16 mouse cellular contexts compared by ENCODE assay signal in the genomic region with DNA sequence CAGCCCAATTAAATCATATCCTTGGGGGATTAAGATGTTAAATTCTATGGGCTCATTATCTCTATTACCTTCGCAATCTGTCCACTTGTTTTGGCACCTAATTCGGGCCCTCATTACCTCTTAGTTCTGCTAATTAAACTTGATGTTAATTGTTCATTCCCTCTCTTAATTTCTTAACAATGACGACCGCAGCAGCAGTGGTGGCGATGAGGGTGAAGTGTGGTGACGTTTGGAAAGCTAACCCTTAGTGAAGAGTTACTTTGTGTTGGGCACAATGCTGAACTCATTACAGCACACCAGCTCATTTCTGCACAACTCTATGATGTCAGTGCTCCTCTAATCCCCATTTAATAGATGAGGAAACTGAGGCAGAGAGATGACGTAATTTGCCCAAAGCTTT.
"Had no signal": no experiment of that assay in that cellular context is flagged by ENCODE, and none has a peak within 500 bp of the region (broad histone marks: within the 10 kb centered on the region; RNA-seq: fewer than 3 reads in every experiment).

No protein-coding gene starts in this region.

- ATAC-seq: liver, postnatal 0 days; midbrain, embryonic 16.5 days had no signal

- H3K27ac ChIP-seq: layer of hippocampus, adult 2 months; limb, embryonic 12.5 days; liver, embryonic 13.5 days; lung, embryonic 15.5 days; macrophage; midbrain, embryonic 12.5 days; stomach, postnatal 0 days had no signal

- H3K27me3 ChIP-seq: limb, embryonic 12.5 days; liver, embryonic 13.5 days; lung, embryonic 15.5 days; midbrain, embryonic 12.5 days had no signal

- DNase-seq: kidney, postnatal 10 days; kidney, postnatal 4 days; liver; liver, embryonic 13.5 days; liver, postnatal 0 days; lung, postnatal 14 days; right cerebral cortex, postnatal 25 days; thymus, postnatal 4 days had no signal

- H3K36me3 ChIP-seq: liver, embryonic 13.5 days; midbrain, embryonic 12.5 days had no signal

- H3K4me3 ChIP-seq: layer of hippocampus, adult 2 months; limb, embryonic 12.5 days; liver, embryonic 13.5 days; lung, embryonic 15.5 days; megakaryocyte, embryonic 14.5 days; midbrain, embryonic 12.5 days had no signal

- H3K9me3 ChIP-seq: limb, embryonic 12.5 days; liver, embryonic 13.5 days; lung, embryonic 15.5 days; megakaryocyte, embryonic 14.5 days; midbrain, embryonic 12.5 days had no signal

- H3K9ac ChIP-seq: limb, embryonic 12.5 days; liver, embryonic 13.5 days; liver, postnatal 0 days; lung, embryonic 15.5 days; midbrain, embryonic 12.5 days had no signal

- H3K4me1 ChIP-seq: liver, embryonic 13.5 days; megakaryocyte, embryonic 14.5 days had no signal

- H3K4me2 ChIP-seq: limb, embryonic 12.5 days; liver, embryonic 13.5 days; lung, embryonic 15.5 days; midbrain, embryonic 12.5 days had no signal
